Mouse (Mus musculus) kidney, postnatal 10 days (tissue): ENCODE results near the gene Tex12.

Experiments
- DNase-seq: peaks from one replicate; pipeline ENCODE4 v3.0.0; 2021; ENCODE audit warnings: mixed read lengths

Gene Tex12

GRCm38 (mm10) chr9:50561145-50561917 lies at the start of gene Tex12:
TSS of gene Tex12 (minus strand) at chr9:50561325.
- no peak for DNase-seq

DNA sequence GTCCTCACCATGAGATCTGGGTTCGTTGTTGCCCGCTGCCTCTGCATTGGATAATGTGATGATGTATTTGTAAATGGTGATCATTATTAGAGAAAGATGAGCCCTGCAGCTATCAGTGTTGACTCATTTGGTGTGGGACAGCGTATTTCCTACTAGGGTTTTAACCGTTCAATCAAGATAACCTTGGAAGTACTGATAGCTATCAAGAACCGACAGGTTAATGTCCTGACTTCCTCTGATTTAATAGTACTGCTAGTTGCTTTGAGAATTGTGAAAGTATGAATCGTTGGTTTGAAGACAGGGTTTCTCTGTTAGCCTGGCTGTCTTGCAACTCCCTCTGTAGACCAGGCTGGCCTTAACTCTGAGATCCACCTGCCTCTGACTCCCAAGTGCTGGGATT lies 43.2 kb upstream of the Tex12 start:
- no peak for DNase-seq

- no peak for DNase-seq
Observed at GRCm38 (mm10) chr9:50603998-50604324, 42.8 kb upstream of the Tex12 start.

GRCm38 (mm10) chr9:50603189-50603997 lies 42.3 kb upstream of the Tex12 start, which contains the start of the genes Sdhd and Timm8b:
TSS of gene Sdhd (minus strand) at chr9:50603812.
TSS of gene Timm8b (plus strand) at chr9:50603910.
- peak; percentile 95 for DNase-seq

DNA sequence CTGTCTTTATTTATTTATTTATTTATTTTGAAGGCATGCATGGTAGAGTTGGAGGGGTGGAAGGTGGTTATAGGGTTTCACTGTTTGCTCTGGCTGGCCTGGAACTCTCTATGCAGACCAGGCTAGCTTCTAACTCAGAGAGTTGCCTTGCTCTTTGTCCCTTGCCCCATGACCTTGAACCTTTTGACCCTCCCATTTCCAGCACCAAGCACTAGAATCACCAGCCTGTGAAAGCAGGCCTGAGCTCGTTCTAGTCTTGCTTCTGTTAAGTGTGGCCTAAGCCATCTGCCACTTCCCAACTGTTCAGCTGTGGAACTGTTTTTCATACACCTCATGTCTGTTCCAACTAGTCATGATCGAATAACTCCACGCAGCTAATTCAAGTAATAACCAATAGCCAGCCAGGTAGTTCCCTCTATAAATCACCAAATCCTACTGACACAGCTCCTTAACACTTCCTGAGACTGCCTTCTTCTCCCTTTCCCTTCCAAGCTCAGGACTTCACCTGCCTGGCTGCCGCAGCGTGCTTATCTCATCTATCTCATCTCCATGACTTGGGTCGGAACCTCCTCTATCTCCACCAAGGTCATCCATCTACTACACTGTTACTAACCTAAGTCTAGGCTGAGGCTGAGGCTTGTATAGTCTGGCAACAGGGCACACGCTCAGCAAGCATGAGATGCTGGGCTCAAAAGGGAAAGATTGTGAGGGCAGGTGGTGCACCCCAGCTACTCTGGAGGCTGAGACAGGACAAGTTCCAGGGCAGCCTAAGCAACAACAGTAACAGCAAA lies 41.1 kb upstream of the Tex12 start:
- DNase-seq = no peak

GRCm38 (mm10) chr9:50601536-50601935 lies 40.4 kb upstream of the Tex12 start:
- no peak for DNase-seq

- no peak for DNase-seq
Observed at GRCm38 (mm10) chr9:50596973-50597372, 35.8 kb upstream of the Tex12 start.

- DNase-seq = peak; percentile 23
Observed at GRCm38 (mm10) chr9:50594794-50595417, 33.8 kb upstream of the Tex12 start.

DNA sequence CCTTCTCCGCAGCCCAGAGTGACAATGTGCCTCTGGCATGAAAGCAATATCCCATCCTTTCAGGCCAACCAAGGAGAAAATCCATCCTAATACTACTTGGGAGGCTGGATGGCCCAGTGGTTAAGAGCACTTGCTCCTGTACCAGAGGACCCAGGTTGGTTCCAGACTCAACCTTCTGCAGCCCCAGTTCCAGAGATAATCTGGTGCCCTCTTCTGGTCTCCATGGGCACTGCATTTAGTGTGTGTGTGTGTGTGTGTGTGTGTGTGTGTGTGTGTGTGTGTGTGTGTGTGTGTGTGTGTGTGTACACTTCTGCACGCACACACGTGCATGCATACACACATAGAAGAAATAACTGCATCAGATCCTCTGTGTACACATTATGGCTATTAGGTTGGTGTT lies 32.4 kb upstream of the Tex12 start:
- DNase-seq = peak; percentile 43

DNA sequence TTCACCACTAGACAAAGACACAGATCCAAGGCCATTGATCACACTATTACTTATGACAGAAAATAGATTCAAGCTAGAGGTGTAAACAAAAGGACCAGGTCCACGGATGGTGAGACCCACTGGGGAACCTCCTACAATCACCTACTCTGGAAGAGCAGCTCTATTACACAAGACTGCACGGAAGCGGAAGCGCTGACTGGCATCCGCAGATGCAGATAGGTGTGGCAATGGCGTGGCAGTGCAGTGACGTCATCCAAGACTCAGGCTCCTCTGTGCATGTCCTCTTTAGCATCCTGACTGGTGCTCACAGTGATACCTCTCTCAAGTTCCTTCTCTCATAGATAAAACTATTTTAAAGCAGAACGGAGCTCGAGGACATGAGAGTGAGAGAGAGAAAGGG lies 31.8 kb upstream of the Tex12 start:
- DNase-seq = no peak

DNA sequence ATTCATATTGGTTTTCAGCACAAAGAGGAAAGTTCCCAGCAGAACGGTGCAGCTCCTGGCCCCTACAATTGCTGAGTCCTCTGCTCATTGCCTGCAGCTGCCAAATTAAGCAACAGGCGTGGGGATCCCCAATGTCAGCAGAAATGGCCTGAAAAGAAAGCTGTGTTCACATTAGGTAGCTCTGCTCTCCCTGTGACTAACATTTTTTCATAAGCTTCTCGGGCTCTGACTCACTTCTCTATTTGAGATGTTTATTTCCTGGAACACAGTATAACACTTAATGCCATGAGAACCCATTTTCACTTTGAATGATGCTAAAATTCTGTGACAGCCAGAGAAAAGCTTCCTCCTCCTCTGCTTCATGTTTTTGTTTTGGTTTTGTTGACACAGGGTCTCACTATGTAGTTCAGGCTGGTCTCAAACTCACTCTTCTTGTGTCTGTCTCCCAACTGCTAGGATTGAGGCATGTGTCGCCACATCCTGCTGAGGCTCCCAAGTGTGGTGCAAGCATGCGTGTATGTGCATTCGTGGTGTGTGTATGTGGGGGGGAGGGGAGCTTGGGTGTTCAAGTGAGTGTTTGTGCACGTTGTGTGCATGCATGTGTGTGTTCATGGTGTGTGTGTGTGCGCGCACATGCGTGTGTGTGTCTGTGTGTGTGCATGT lies 29.9 kb upstream of the Tex12 start:
- DNase-seq = no peak

DNA sequence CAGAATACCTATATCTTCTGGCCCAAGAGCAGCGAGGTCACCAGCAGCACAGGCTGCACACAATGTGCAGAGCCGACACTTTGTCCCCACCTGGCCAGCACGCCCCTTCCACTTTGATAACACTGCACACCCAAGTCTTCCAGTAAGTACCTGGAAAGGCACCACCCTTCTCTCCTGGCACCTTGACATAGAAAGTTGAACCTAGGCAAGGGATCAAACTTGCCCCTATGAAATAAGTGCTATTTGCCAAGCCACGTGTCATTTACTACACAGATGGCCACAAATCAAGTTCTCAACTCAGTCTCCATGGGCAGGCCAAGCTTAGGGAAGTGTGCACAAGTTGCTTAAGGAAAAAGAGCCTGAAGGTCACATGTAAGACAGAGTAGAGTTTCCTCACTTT lies 25.8 kb upstream of the Tex12 start:
- DNase-seq = no peak

GRCm38 (mm10) chr9:50585145-50585818 lies 24.2 kb upstream of the Tex12 start:
- peak; percentile 77 for DNase-seq

DNA sequence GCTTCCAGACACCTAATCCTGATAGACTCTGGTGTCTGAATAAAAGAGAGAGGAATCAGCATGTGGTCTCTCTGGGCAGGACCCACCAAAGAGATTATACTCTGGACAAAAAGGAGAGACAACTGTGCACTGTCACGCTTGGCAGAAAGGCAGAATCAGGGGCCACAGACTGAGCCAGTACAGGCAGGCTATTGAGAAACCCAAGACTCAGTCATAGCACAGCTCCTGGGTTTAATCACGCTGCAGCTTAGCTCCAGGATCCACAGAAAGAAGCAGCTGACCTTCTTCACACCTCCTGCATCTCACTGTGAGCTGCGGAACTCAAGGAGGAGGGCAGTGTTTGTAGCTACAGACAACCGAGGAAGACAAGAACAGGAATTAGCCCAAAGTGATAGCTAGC lies 19.2 kb upstream of the Tex12 start:
- no peak for DNase-seq

DNA sequence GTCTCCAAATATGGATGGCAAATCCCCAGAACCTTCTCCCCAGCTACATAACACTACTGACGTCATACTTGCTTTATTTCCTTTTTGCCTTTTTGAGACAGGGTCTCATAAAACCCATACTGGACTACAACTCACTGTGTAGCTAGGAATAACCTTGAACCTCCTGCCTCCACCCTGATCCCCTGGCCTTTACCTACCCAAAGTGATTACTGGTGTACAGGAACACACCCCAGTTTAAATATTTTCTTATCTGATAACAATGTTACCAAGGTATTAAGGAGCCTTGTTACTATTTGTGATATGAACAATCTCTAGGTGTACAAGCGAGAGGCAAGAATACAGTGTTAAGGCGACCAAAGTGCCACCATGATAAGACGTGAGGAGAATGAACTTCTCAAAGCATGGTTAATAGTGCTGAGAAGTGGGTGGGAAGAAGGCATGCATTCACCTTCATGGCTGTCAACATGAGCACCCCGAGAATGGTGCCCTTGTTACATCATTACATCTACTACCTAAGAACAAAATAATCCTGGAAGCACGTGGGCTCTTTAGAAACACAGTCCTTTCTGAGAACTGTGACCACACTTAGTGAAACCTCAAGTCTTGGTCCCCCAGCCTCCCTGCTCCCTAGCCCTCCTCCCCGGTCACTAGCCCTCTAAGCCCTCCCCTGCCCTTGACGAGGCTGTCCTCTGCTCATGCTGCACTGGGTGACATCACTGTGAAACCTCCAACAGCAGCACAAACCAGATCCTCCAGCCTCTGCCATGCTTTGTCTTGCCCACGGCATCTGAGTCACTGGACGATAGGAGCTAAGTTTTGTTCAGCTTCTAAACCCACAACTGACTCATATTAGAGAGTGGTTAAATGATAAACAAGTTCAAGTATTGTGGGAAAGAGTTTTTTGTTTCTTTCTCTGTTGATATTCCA lies 8.7 kb upstream of the Tex12 start:
- DNase-seq = no peak

GRCm38 (mm10) chr9:50567881-50568280 lies 6.8 kb upstream of the Tex12 start:
- DNase-seq = no peak

DNA sequence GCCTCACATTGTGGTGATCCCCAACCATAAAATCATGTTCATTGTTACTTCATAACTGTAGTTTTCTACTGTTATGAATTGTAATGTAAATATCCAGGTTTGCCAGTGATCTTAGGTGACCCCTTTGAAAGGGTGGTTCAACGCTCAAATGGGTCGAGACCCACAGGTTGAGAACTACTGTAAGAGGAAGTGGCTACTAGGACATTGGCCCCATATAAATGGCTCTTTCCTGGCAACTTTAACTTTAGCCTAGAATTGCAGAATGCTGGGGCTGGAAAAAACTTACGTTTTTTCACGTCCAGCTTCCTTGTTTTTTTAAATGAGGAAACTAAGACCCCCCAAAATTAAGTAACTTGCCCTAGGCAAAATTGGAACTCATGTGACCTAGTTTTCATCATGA lies 6.2 kb upstream of the Tex12 start:
- no peak for DNase-seq

DNA sequence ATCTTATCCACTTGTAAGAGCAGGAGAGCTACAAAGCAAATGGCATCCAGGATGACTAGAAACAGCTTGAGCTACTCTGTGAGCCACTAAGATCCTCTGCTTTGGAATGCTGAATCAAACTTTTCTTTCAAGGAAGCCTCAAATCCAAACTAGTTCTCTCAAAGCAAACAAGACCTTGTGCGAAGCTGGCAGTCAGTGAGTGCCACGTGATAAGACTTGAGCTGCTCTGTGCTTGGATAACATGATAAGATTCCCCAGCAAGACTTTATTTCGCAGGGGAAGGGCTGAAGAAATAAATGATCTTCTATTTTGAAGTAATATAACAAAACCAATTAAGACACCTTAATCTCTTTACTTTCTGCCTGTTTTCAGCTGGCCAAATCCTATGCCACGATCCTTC lies 4.8 kb upstream of the Tex12 start:
- no peak for DNase-seq

- no peak for DNase-seq
Observed at GRCm38 (mm10) chr9:50565173-50565572, 4.0 kb upstream of the Tex12 start.

- no peak for DNase-seq
Observed at GRCm38 (mm10) chr9:50561918-50562360, 814 bp upstream of the Tex12 start.

DNA sequence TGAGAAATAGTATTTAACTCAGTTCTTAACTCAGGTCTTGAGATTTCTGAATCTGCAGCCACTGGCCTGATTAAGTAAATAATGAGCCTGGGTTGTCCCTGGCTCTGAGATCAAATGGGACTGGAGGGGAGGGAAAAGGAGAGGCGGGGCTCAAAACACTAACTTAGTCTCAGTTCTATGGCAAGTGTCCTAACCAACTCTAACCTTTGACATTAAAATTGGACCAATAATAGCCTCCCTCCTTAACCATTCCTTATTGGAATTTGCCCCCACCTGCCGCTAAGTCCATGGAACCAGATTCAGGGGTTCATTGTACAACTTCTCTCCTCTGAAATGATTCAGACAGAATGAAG lies 6.1 kb downstream of the Tex12 start, which contains the start of gene Bco2:
Gene Bco2 (minus strand): TSS at position 88 of the 353 bp plus-strand sequence.
- DNase-seq = no peak
